Mouse (Mus musculus): ENCODE data around the gene 7530416G11Rik. TPM values are rescaled to one million over a fixed set of nuclear protein-coding genes. Genes with fewer than 3 reads are reported as not detected.
A peak's percentile ranks its signal among the peaks of the same experiment; 100 is the strongest.

7530416G11Rik gene
- total RNA-seq (2021): not detected
- long read RNA-seq, experiment 1: 0 reads
- long read RNA-seq, experiment 2: 0 reads

GRCm38 (mm10) chr15:85503127-85503526 is at the start of gene 7530416G11Rik:
TSS of gene 7530416G11Rik (minus strand) at chr15:85503227.
- DNase-seq (ENCODE audit: low spot score in 2 of 2): no peak

DNA sequence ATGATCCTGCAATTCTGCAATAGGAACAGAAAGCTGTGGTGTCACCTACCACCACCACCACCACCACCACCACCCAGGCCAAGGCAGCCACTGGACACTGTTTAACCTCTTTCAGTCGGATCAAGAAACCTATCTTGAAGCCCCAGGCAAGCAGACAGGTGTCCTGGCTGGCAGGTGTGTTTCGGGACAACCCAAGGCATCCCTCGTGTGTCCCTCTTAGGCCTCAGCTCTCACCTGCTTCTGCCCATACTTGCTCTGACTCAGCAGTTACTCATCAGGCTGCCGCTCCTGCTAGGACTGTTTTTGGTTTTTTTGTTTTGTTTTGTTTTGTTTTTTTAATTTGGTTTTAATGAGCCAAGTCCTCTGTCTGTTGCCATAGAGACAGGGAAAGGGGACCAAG is 43.5 kb upstream of the 7530416G11Rik start:
- DNase-seq (ENCODE audit: low spot score in 2 of 2): no peak

- no peak for DNase-seq (ENCODE audit: low spot score in 2 of 2)
Measured at GRCm38 (mm10) chr15:85545369-85545768, 42.3 kb upstream of the 7530416G11Rik start.

- DNase-seq (ENCODE audit: low spot score in 2 of 2): no peak
Measured at GRCm38 (mm10) chr15:85538170-85538569, 35.1 kb upstream of the 7530416G11Rik start.

DNA sequence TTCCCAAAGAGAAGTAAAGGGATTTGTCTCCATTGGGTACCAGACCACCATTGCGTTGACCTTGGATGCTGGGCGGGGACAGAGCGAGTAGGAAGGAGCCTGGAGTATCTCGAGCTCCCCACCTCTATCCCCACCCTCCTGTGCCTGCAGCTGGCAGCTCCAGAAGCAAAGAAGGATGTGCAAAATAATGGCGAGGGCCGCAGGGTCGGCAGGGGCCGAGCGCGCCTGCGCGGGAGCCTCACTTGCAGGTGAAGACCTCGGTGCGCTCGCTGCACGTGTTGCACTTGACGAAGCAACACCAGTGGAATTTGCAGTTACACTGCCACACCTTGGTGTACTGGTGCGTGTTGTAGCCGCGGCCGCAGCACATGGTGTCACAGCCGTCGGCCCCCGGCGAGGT is 34.1 kb upstream of the 7530416G11Rik start:
- DNase-seq (ENCODE audit: low spot score in 2 of 2): no peak

DNA sequence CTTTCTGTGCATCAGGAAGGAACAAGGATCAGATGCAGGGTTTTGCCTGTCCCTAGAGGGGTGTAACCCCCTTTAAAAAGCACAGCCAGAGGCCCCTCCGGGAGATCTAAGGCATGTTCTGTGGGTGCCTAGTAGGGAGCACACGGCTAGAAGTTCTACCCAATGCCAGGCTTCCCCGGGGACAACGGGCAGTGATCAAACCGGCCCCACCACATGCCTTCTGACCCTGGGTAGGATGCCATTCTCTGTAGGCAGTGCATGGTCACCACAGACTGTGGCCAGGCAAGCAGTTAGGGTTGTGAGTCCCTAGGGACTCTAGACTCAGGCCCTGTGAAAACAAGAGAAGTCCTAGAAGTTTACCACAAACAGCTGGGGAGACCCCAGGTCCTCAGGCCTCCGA is 31.6 kb upstream of the 7530416G11Rik start:
- DNase-seq (ENCODE audit: low spot score in 2 of 2): no peak

- DNase-seq (ENCODE audit: low spot score in 2 of 2): no peak
Measured at GRCm38 (mm10) chr15:85534215-85534614, 31.2 kb upstream of the 7530416G11Rik start.

- no peak for DNase-seq (ENCODE audit: low spot score in 2 of 2)
Measured at GRCm38 (mm10) chr15:85532063-85532462, 29.0 kb upstream of the 7530416G11Rik start.

GRCm38 (mm10) chr15:85529911-85530310 is 26.9 kb upstream of the 7530416G11Rik start:
- DNase-seq (ENCODE audit: low spot score in 2 of 2): no peak

GRCm38 (mm10) chr15:85524404-85524950 is 21.4 kb upstream of the 7530416G11Rik start:
- DNase-seq (ENCODE audit: low spot score in 2 of 2): no peak

- no peak for DNase-seq (ENCODE audit: low spot score in 2 of 2)
Measured at GRCm38 (mm10) chr15:85523173-85523991, 20.4 kb upstream of the 7530416G11Rik start.

DNA sequence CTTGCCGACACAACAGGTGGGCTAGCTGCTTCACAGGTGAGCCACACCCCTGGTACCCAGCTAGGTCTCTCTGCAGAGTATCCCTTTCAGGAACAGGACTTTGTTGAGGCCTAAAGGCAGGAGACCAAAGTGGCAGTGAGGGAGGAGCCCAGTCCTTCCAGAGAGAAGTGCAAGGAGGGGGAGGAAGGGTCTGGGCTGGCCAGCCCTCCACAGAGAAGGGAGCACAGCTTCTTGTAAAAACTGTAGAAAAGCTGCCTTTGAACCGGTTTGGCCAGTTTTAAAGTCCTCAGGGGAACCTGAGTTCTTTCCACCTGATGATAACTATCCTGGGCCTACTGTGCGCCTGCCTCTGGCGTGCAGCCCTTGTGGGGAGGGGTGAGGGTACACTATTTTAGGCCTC is 16.4 kb upstream of the 7530416G11Rik start:
- DNase-seq (ENCODE audit: low spot score in 2 of 2): no peak

DNA sequence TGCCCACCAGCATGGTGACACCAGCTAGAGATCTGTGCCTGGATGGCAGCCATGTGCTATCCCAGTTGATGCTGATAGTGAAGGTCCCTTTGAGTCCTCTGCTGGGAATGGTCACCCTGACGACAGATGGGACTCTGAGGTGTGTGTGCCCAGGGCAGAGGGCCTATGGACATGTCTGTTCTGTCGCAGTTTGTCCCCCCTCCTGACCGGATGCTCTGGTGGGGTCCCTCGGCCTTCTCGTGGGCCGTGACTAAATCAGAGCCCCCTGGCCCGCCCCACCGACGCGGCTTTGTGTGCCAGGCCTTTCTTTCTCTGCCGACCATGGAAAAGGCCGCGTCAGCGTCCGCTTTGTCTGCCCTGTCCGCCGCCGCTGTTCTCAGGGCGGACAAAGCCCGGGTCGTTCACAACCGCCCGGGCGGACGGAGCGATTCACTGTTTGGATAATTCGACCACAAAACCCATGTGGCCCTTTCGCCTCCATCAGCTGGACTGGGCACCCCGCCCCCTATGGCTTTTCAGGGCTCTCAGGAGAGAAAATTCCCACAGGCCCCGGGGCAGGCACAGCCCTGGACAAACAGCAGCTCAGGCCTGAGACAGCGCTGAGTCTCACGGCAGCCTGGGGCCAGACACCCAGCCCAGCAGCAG is 4.5 kb upstream of the 7530416G11Rik start:
- no peak for DNase-seq (ENCODE audit: low spot score in 2 of 2)

GRCm38 (mm10) chr15:85506680-85507079 is 3.7 kb upstream of the 7530416G11Rik start:
- DNase-seq (ENCODE audit: low spot score in 2 of 2): no peak

- DNase-seq (ENCODE audit: low spot score in 2 of 2): no peak
Measured at GRCm38 (mm10) chr15:85505118-85505925, 2.3 kb upstream of the 7530416G11Rik start.

DNA sequence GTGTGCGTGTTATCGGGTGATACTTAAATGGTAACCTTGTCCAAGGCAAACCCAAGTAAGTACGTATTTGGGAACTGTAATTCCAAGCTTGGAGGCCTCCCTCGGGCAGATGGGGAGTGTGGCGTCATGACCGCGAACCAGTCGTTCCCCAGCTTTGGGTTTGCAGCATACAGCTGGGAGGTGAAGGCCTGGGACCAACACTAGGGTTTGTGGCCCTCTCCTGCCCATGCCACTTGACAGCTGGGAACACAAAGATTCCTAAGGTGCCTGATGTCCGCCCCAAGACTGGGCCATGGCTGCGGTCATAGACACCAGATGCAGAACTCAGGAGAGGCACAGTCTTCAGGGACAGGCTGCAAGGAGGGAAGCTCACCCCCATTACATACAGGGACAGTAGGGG is 2.8 kb downstream of the 7530416G11Rik start:
- DNase-seq (ENCODE audit: low spot score in 2 of 2): no peak

DNA sequence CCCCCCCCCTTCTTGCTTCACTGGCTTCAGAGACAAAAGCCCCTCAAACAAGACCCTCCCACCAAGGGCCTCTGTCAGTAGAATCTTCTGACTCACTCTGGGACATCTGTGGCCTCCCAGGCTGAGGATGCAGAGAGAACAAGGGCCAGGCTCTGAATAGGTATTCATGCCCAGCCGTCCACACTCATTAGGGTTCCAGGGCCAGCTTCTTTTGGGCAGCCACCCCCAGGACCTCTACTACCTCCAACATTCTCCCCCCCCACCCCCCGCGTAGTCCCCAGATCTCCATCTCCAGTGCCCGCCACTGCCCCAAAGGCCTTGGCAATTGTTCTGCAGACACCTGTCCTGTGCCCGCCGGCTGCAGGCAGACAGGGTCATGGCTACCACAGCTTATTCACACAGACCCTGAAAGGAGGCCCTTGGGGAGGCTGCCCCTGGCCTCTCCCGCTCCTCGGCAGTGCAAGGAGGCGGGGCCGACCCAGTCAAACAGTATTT is 5.0 kb downstream of the 7530416G11Rik start:
- no peak for DNase-seq (ENCODE audit: low spot score in 2 of 2)

DNA sequence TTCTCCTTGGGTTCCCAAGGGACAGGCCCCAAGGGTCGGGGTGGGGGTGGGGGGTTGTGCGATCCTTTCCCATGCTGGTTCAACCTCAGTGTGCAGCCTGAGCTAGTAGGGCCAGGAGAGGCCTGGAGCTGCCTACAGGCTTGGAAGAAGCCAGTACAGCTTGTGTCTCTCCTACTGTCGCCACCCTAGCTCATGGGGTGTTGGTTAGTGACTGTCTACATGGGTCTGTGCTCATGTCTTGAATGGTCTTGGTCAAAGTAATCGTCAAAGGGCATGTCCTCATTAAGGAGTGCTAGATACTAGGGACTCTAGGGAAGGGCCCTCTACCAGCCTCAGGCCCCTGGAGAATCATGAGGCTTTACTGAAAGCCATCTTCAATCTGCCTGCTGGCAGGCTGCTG is 5.5 kb downstream of the 7530416G11Rik start:
- DNase-seq (ENCODE audit: low spot score in 2 of 2): no peak

DNA sequence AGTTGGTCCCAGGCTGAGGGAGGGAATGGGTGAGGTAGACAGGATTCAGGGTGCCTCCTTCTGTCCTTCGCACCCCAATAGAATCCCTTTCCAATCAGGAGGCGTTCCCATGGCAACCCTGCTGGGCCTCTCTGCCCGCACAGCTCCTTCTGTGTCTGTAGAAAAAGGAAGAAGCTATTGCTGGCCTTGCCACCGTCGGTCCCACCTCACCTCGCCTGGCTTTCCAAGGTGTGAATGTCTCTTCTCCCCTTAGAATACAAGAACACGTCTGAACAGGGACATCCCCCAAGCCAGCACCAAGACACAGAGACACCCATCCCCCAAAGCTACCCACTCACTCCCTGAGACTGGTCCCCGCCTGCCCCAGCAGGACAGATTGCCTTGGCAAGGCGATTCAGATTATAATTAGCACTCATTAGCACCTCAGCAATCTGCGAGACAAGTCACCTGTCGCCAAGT is 8.8 kb downstream of the 7530416G11Rik start:
- DNase-seq (ENCODE audit: low spot score in 2 of 2): peak; percentile 59 to 79

DNA sequence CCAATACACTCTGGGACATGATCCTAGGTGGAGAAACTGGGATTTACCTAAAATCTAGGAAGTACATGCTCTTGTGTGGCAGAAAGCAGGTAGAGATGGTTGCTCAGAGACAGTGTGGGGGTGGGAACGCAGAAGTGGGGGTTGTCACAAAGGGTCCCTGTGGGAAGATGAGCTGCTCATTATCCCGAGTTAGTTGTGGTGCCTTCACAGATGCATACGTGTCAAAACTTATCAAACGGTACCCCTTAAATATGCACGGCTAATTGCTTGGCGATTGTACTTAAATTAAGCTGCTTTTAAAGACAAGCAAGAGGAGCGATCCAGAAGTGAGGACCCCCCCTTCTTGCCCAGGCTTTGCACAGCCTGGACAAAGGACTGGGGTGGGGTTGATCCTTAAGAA is 13.3 kb downstream of the 7530416G11Rik start:
- no peak for DNase-seq (ENCODE audit: low spot score in 2 of 2)

DNA sequence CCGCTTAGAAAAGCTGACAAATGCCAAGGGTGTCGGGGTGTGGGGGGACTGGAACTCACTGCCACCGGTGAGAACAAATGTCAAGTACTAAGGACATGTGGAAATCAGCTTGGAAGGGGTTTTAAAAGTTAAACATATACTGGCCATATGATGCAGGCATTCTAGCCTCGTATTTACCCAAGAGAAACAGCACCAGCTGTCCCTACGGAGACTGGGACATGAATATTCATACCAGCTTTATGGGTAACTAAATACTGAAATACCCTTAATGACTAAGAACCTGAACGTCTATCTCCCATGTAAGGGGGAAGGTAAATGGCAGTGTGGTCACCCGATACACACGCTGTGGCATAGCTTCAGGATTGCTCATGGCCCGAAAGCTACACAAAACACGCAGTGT is 14.1 kb downstream of the 7530416G11Rik start:
- no peak for DNase-seq (ENCODE audit: low spot score in 2 of 2)

Data from left cerebral cortex, adult 18-20 months (tissue).